Comparison of ENCODE assay signal across 8 mouse cellular contexts in genomic region chr8:88297976-88298732, GRCm38 (mm10). TPM values are rescaled to one million over a fixed set of nuclear protein-coding genes. Genes with fewer than 3 reads are reported as not detected.
DNase-seq lines count a peak whose midpoint lies in the region; ATAC-seq and TF ChIP-seq lines count a peak whose summit lies in the region.

No protein-coding gene starts in this region.

- H3K4me3 ChIP-seq in kidney, embryonic 16.5 days (ENCODE audit: low read length) = no peak overlapping the region
- peak overlapping the region; percentile 15 for H3K4me3 ChIP-seq in bone marrow macrophage, adult 2 months (ENCODE audit: insufficient read depth, low read length)
- H3K4me3 ChIP-seq in heart, embryonic 11.5 days (ENCODE audit: low read depth, low read length) = no peak overlapping the region
- peak overlapping the region; percentile 22; the same call in 1 of the 2 replicates for H3K4me3 ChIP-seq in liver, embryonic 13.5 days (replicated peaks)

- no peaks in the 10 kb centered on the region for H3K4me1 ChIP-seq in kidney, embryonic 16.5 days (ENCODE audit: insufficient read depth, low read length)
- H3K4me1 ChIP-seq in bone marrow macrophage, adult 2 months (ENCODE audit: control insufficient read depth, insufficient read depth, low read length) = peaks cover 74% of the 10 kb centered on the region
- H3K4me1 ChIP-seq in heart, embryonic 11.5 days (ENCODE audit: control insufficient read depth, insufficient read depth, low read length) = peaks cover 10% of the 10 kb centered on the region
- H3K4me1 ChIP-seq in liver, embryonic 13.5 days (replicated peaks) = peaks cover 98% of the 10 kb centered on the region

- no peak overlapping the region for H3K9ac ChIP-seq in kidney, embryonic 16.5 days (replicated peaks; ENCODE audit: low read length)
- H3K9ac ChIP-seq in heart, embryonic 11.5 days (ENCODE audit: low read depth, low read length) = no peak overlapping the region
- H3K9ac ChIP-seq in liver, embryonic 13.5 days = peak overlapping the region; percentile 90

- no peak for TF ChIP-seq POLR2A in bone marrow macrophage, adult 2 months (IDR thresholded peaks at IDR 0.05; ENCODE audit: borderline replicate concordance, low read depth, low read length)

- peak; percentile 15 for DNase-seq in kidney, adult 11 months
- peak; percentile 72 for DNase-seq in liver, embryonic 13.5 days
- no peak for DNase-seq in frontal cortex, postnatal 36 days (ENCODE audit: low spot score in 2 of 2)
- no peak for DNase-seq in frontal cortex, adult 2 months (ENCODE audit: extremely low spot score in 1 of 2, low spot score in 1 of 2)
- DNase-seq in right cerebral cortex, postnatal 10 days (ENCODE audit: low spot score in 2 of 2) = no peak

- no peaks in the 10 kb centered on the region for H3K36me3 ChIP-seq in kidney, embryonic 16.5 days (ENCODE audit: insufficient read depth, low read length)
- H3K36me3 ChIP-seq in heart, embryonic 11.5 days (ENCODE audit: control insufficient read depth, insufficient read depth, low read length) = no peaks in the 10 kb centered on the region
- H3K36me3 ChIP-seq in liver, embryonic 13.5 days = peaks cover 15% of the 10 kb centered on the region

- H3K27me3 ChIP-seq in kidney, embryonic 16.5 days (ENCODE audit: insufficient read depth, low read length) = no peaks in the 10 kb centered on the region
- H3K27me3 ChIP-seq in heart, embryonic 11.5 days (ENCODE audit: control insufficient read depth, insufficient read depth, low read length) = peaks cover 2% of the 10 kb centered on the region
- no peaks in the 10 kb centered on the region for H3K27me3 ChIP-seq in liver, embryonic 13.5 days

- no peak for TF ChIP-seq CTCF in bone marrow macrophage, adult 2 months (IDR thresholded peaks at IDR 0.05; ENCODE audit: low read depth, low read length)

- H3K27ac ChIP-seq in kidney, embryonic 16.5 days (ENCODE audit: low read length) = no peak overlapping the region
- H3K27ac ChIP-seq in bone marrow macrophage, adult 2 months (ENCODE audit: insufficient read depth, low read depth, low read length) = peak overlapping the region; percentile 91
- 0 out of 2 replicates have a peak overlapping the region, but pooled peaks have one; percentile 50 for H3K27ac ChIP-seq in heart, embryonic 11.5 days (ENCODE audit: low read depth, low read length)
- H3K27ac ChIP-seq in liver, embryonic 13.5 days = peak overlapping the region; percentile 96

- no peaks in the 10 kb centered on the region for H3K9me3 ChIP-seq in kidney, embryonic 16.5 days (ENCODE audit: low read length)
- no peaks in the 10 kb centered on the region for H3K9me3 ChIP-seq in heart, embryonic 11.5 days (replicated peaks; ENCODE audit: control insufficient read depth, low read length)
- H3K9me3 ChIP-seq in liver, embryonic 13.5 days (replicated peaks) = no peaks in the 10 kb centered on the region

- no peak; the same call in 1 of the 2 replicates for ATAC-seq in kidney, embryonic 16.5 days (ENCODE audit: low FRiP score, low TSS enrichment)
- peak; percentile 69 for ATAC-seq in heart, embryonic 11.5 days (replicated peaks; ENCODE audit: insufficient number of reproducible peaks, low FRiP score, low TSS enrichment)
- ATAC-seq in liver, embryonic 13.5 days (ENCODE audit: low read depth) = peak; percentile 79

- WGBS in kidney, embryonic 16.5 days = 33% methylated on average over 12 of the region's 12 CpGs
- 37% methylated on average over 12 of the region's 12 CpGs for WGBS in heart, embryonic 11.5 days (ENCODE audit: insufficient replicate concordance)
- WGBS in liver, embryonic 13.5 days (ENCODE audit: insufficient replicate concordance) = 16% methylated on average over 12 of the region's 12 CpGs

- H3K4me2 ChIP-seq in kidney, embryonic 16.5 days (replicated peaks; ENCODE audit: low read depth, low read length) = no peak overlapping the region
- H3K4me2 ChIP-seq in heart, embryonic 11.5 days = no peak overlapping the region
- peak overlapping the region; percentile 91 for H3K4me2 ChIP-seq in liver, embryonic 13.5 days

RNA-seq across cellular contexts. Expression of gene Adcy7, which starts 26.0 kb away (rescaled TPM):
- 3.0 and 3.7 TPM in 2 replicates for polyA plus RNA-seq in kidney, embryonic 16.5 days (2015; fragmentation: Nextera tagmentation; extraction: Ambion mirVana)
- polyA plus RNA-seq in bone marrow macrophage, adult 2 months (2012; ENCODE audit: insufficient read depth, insufficient read length, missing spikeins) = 145 and 146 TPM in 2 replicates
- 2.4 and 2.9 TPM in 2 replicates for polyA plus RNA-seq in heart, embryonic 11.5 days (2014; fragmentation: Nextera tagmentation; extraction: Ambion mirVana)
- 26.1 and 27.0 TPM in 2 replicates for polyA plus RNA-seq in liver, embryonic 13.5 days (2015; fragmentation: Nextera tagmentation; extraction: Ambion mirVana)
- polyA plus RNA-seq in frontal cortex, adult 2 months (2012; rRNA removed) = 2.5 and 3.4 TPM in 2 replicates

Comparison
In these comparisons a context has a peak if more than half of its experiments do, and no peak if none do; other contexts are left out.
1. DNase-seq: peak in kidney, adult 11 months (single experiment) and liver, embryonic 13.5 days (single experiment); none in frontal cortex, postnatal 36 days (0 of 2), frontal cortex, adult 2 months (0 of 2) and right cerebral cortex, postnatal 10 days (0 of 2).
2. H3K4me3 ChIP-seq: peak in bone marrow macrophage, adult 2 months (single experiment) and liver, embryonic 13.5 days (single experiment); none in kidney, embryonic 16.5 days (single experiment) and heart, embryonic 11.5 days (single experiment).